Mouse (Mus musculus) cerebellum, adult 2 months (tissue): ENCODE measurements at regions not wholly inside any gene's neighbourhood (a gene's known extent, or its start where the extent isn't known, plus 50 kb on each side); places are given as distances from the start of the nearest gene placed in this dataset.

ENCODE experiments used
- CTCF ChIP-seq: fragments of 200-500 bp; IDR thresholded peaks from 2 replicates; pipeline ENCODE4 v1.5.1; 2011; ENCODE audit warnings: low read depth, mild to moderate bottlenecking, control low read depth, low read length, moderate library complexity, borderline replicate concordance; ENCODE audit not compliant: insufficient read depth
- POLR2A ChIP-seq: fragments of 200-500 bp; IDR thresholded peaks from 2 replicates; pipeline ENCODE4 v1.6.1; 2011; ENCODE audit warnings: low read length, control low read depth, borderline replicate concordance; ENCODE audit not compliant: insufficient read depth

DNA sequence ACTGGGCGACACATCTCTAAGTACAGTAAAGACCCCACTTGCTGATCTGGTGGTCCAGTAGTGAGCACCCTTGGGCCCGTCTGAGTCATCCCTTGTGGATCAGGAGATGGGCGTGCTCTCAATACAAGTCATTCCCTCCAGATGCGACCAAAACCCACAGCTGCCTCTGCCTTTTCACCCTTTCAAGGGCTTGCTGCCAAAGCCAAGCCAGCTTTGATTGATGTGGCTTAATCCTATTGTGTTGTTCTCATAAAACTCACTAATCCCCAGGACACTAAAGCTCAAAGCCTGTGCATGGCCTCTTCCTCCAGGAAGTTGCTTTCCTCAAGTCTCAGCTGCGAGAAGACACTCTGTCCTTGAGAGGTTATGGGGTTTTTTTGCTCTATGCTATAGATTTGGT is 182.4 kb downstream of the Utp6 start:
- no peak for TF ChIP-seq CTCF
- no peak for TF ChIP-seq POLR2A
